Mouse (Mus musculus) hindbrain, embryonic 12.5 days (tissue): Measurements from ENCODE around the gene Fkbp8. TPM values are rescaled to one million over a fixed set of nuclear protein-coding genes. Genes with fewer than 3 reads are reported as not detected.
A peak's percentile ranks its signal among the peaks of the same experiment; 100 is the strongest.

ENCODE experiments used
- ATAC-seq: fragments of 200-750 bp; cut with Nextera tagmentation; 2 replicates; pipeline ENCODE4 v1.8.0; 2017; ENCODE audit warnings: moderate TSS enrichment; ENCODE audit not compliant: low FRiP score
- H3K27ac ChIP-seq: fragments of 300-500 bp; sonication (generic); 2 replicates; pipeline ENCODE4 v1.5.1; 2016; ENCODE audit warnings: mild to moderate bottlenecking
- H3K27me3 ChIP-seq: fragments of 300-500 bp; sonication (generic); 2 replicates; pipeline ENCODE4 v1.6.1; 2016; ENCODE audit warnings: mild to moderate bottlenecking
- H3K36me3 ChIP-seq: fragments of 300-500 bp; sonication (generic); 2 replicates; pipeline ENCODE4 v1.6.1; 2016; ENCODE audit warnings: mild to moderate bottlenecking
- H3K4me1 ChIP-seq: fragments of 300-500 bp; sonication (generic); 2 replicates; pipeline ENCODE4 v1.6.1; 2016
- H3K4me2 ChIP-seq: fragments of 300-500 bp; sonication (generic); replicated peaks from 2 replicates; pipeline ENCODE4 v1.6.1; 2016; ENCODE audit warnings: mild to moderate bottlenecking
- H3K4me3 ChIP-seq: fragments of 300-500 bp; sonication (generic); 2 replicates; pipeline ENCODE4 v1.5.1; 2016; ENCODE audit warnings: mild to moderate bottlenecking
- H3K9ac ChIP-seq: fragments of 300-500 bp; sonication (generic); 2 replicates; pipeline ENCODE4 v1.6.1; 2016; ENCODE audit warnings: mild to moderate bottlenecking, moderate library complexity
- H3K9me3 ChIP-seq: fragments of 300-500 bp; sonication (generic); replicated peaks from 2 replicates; pipeline ENCODE4 v1.6.1; 2016; ENCODE audit warnings: mild to moderate bottlenecking
- WGBS: fragments of 180-500 bp; shearing (Covaris S2); methylation state at CpG from one replicate; pipeline ENCODE4 v1.1.7; 2016; 5-methylcytosine and 5-hydroxymethylcytosine counted together
- polyA plus RNA-seq: library from polyadenylated mRNA; unstranded; fragments of >200 nt; fragmentation: Nextera tagmentation; extraction: Ambion mirVana; gene quantifications from 2 replicates; pipeline ENCODE4 v1.2.1, GENCODE M21; 2016

Gene Fkbp8
- polyA plus RNA-seq, 1 experiment from 2014 or later, result 334 TPM

- Histone ChIP-seq H3K4me1 (peaks cover 56% of the 10 kb centered on the region), H3K9ac (peak within 1 kb of the TSS; percentile 54), H3K36me3 (no peaks in the 10 kb centered on the region), H3K9me3 (no peaks in the 10 kb centered on the region), H3K4me2 (peak within 1 kb of the TSS; percentile 63), H3K4me3 (peak within 1 kb of the TSS; percentile 36), H3K27me3 (peaks cover 100% of the 10 kb centered on the region), H3K27ac (no peak within 1 kb of the TSS)
- ATAC-seq, result no peak
- WGBS, result under 1% methylated on average over 60 of the region's 93 CpGs
Observed at GRCm38 (mm10) chr8:70492664-70493640, 34.6 kb upstream of the Fkbp8 start, which contains the start of gene Crlf1. Crlf1 (plus strand) TSS chr8:70493158.

- under 1% methylated on average over 47 of the region's 47 CpGs for WGBS
- Histone ChIP-seq H3K36me3 (no peaks in the 10 kb centered on the region), H3K4me1 (peaks cover 47% of the 10 kb centered on the region), H3K4me2 (peak overlapping the region; percentile 63), H3K27ac (no peak overlapping the region), H3K27me3 (peaks cover 100% of the 10 kb centered on the region), H3K9me3 (no peaks in the 10 kb centered on the region), H3K9ac (no peak overlapping the region), H3K4me3 (peak overlapping the region; percentile 36)
- ATAC-seq, result no peak
Observed at GRCm38 (mm10) chr8:70493692-70494415, 33.7 kb upstream of the Fkbp8 start.

DNA sequence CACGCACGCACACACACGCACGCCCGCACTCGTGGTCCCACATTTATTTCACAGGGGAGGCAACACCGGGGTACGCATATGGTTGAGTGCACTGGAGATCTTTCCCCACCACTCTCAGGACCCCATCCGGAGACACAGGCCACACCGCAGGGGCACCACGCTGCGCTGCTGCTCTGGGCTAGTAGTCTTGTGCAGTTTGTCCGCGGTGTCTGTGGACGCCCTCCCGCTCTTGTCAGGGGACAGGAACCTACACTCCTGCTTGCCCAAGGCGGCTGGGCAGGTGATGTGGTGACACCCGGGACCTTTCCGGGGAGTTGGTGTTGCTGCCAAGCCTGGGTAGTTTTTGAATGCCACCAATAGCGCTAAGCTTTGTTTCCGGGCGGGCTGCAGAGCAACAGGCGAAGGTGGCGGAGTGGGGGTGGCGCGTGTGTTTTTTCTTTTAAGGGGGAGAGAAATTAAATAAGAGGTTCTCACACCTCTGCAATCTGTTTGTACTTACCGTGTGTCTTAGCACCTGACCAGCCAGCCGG lies 33.0 kb upstream of the Fkbp8 start:
- Histone ChIP-seq H3K27ac (no peak overlapping the region), H3K4me2 (peak overlapping the region; percentile 63), H3K36me3 (no peaks in the 10 kb centered on the region), H3K9ac (no peak overlapping the region), H3K4me1 (peaks cover 41% of the 10 kb centered on the region), H3K4me3 (peak overlapping the region; percentile 36), H3K9me3 (no peaks in the 10 kb centered on the region), H3K27me3 (peaks cover 100% of the 10 kb centered on the region)
- ATAC-seq, result no peak
- WGBS, result 3% methylated on average over 28 of the region's 28 CpGs

DNA sequence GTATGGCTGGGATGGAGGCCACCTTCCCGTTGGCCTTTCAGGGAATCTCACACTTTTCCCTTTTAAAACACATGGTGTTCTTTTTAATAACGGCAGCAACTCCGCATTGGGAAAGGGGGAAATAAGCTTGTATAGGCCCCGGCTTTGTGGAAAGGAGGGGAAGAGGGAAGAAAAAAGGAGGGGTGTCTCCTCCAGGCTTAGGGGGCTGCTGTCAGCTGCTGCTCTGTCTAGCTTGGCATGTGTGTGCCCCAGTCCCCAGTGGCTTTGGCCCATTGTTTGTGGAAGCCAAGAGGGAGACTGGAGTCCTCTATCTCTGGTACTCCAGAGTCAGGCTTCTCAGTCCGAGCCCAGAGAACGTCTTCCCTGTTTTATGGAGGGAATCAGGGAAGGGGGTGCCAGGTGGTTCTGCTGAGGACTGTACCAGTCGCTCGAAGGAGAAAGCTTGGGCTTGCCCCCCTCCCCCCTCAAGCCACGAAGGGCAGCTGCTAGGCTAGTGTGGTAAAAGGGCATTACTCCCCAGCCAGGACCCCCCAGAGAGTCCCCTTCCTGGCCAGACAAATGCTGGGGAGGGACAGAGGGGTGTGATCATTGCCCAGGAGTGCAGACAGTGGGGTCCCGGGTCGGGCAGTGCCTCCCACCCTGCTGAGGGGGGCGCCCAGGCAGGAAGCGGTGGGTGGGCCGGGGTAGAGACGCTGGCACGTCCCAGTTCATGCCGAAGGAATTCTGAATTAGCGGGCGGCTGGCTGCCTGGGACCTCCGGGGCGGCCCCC lies 32.3 kb upstream of the Fkbp8 start:
- 2% methylated on average over 21 of the region's 21 CpGs for WGBS
- H3K4me1 ChIP-seq, result peaks cover 37% of the 10 kb centered on the region
- no peak overlapping the region for H3K27ac ChIP-seq
- H3K27me3 ChIP-seq, result peaks cover 100% of the 10 kb centered on the region
- peak overlapping the region; percentile 5; the same call in 1 of the 2 replicates for H3K9ac ChIP-seq
- peak overlapping the region; percentile 12; the same call in 1 of the 2 replicates for H3K4me3 ChIP-seq
- no peaks in the 10 kb centered on the region for H3K9me3 ChIP-seq
- H3K36me3 ChIP-seq, result no peaks in the 10 kb centered on the region
- ATAC-seq, result peak; percentile 32; the same call in 1 of the 2 replicates
- H3K4me2 ChIP-seq, result peak overlapping the region; percentile 18

DNA sequence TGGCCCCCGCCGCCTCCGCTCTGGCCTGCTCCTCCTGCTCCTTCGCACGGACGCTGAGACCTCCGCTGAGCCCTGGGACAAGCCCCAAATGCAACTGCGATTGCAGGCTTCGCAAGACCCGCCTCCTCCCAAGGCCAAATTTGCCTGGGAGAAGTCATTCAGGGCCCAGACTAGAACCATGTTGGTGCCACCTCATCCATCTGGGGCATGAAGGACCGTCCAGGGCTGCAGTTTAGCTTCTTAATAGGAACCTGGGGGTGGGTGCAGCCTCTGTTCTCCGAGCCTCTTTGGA lies 31.8 kb upstream of the Fkbp8 start:
- H3K36me3 ChIP-seq, result no peaks in the 10 kb centered on the region
- H3K9me3 ChIP-seq, result no peaks in the 10 kb centered on the region
- peaks cover 100% of the 10 kb centered on the region for H3K27me3 ChIP-seq
- 5% methylated on average over 12 of the region's 12 CpGs for WGBS
- H3K9ac ChIP-seq, result peak overlapping the region; percentile 5; the same call in 1 of the 2 replicates
- ATAC-seq, result no peak
- H3K4me3 ChIP-seq, result peak overlapping the region; percentile 12; the same call in 1 of the 2 replicates
- H3K4me2 ChIP-seq, result peak overlapping the region; percentile 18
- H3K4me1 ChIP-seq, result peaks cover 37% of the 10 kb centered on the region
- H3K27ac ChIP-seq, result no peak overlapping the region

GRCm38 (mm10) chr8:70500386-70501301 lies 26.9 kb upstream of the Fkbp8 start:
- peak overlapping the region; percentile 10; the same call in 1 of the 2 replicates for H3K4me3 ChIP-seq
- no peak for ATAC-seq
- H3K9me3 ChIP-seq, result no peaks in the 10 kb centered on the region
- no peaks in the 10 kb centered on the region; the same call in 1 of the 2 replicates for H3K36me3 ChIP-seq
- H3K4me2 ChIP-seq, result peak overlapping the region; percentile 21
- H3K9ac ChIP-seq, result no peak overlapping the region
- WGBS, result 8% methylated on average over 39 of the region's 39 CpGs
- H3K27ac ChIP-seq, result no peak overlapping the region
- H3K4me1 ChIP-seq, result peaks cover 31% of the 10 kb centered on the region
- peaks cover 86% of the 10 kb centered on the region for H3K27me3 ChIP-seq

GRCm38 (mm10) chr8:70501820-70502529 lies 25.5 kb upstream of the Fkbp8 start:
- peak overlapping the region; percentile 23; the same call in 1 of the 2 replicates for H3K9ac ChIP-seq
- H3K9me3 ChIP-seq, result no peaks in the 10 kb centered on the region
- peaks cover 33% of the 10 kb centered on the region for H3K4me1 ChIP-seq
- H3K4me3 ChIP-seq, result no peak overlapping the region
- ATAC-seq, result no peak
- peaks cover 73% of the 10 kb centered on the region for H3K27me3 ChIP-seq
- 12% methylated on average over 23 of the region's 23 CpGs for WGBS
- H3K27ac ChIP-seq, result no peak overlapping the region
- H3K36me3 ChIP-seq, result peaks cover under 1% of the 10 kb centered on the region
- no peak overlapping the region for H3K4me2 ChIP-seq

- H3K9me3 ChIP-seq, result no peaks in the 10 kb centered on the region
- H3K27ac ChIP-seq, result no peak overlapping the region
- H3K27me3 ChIP-seq, result peaks cover 67% of the 10 kb centered on the region
- H3K9ac ChIP-seq, result no peak overlapping the region
- 31% methylated on average over 12 of the region's 12 CpGs for WGBS
- H3K36me3 ChIP-seq, result peaks cover 7% of the 10 kb centered on the region
- H3K4me3 ChIP-seq, result no peak overlapping the region
- ATAC-seq, result no peak
- H3K4me1 ChIP-seq, result peaks cover 33% of the 10 kb centered on the region
- H3K4me2 ChIP-seq, result 0 out of 2 replicates have a peak overlapping the region, but pooled peaks have one; percentile 24
Observed at GRCm38 (mm10) chr8:70502540-70502939, 25.0 kb upstream of the Fkbp8 start.

DNA sequence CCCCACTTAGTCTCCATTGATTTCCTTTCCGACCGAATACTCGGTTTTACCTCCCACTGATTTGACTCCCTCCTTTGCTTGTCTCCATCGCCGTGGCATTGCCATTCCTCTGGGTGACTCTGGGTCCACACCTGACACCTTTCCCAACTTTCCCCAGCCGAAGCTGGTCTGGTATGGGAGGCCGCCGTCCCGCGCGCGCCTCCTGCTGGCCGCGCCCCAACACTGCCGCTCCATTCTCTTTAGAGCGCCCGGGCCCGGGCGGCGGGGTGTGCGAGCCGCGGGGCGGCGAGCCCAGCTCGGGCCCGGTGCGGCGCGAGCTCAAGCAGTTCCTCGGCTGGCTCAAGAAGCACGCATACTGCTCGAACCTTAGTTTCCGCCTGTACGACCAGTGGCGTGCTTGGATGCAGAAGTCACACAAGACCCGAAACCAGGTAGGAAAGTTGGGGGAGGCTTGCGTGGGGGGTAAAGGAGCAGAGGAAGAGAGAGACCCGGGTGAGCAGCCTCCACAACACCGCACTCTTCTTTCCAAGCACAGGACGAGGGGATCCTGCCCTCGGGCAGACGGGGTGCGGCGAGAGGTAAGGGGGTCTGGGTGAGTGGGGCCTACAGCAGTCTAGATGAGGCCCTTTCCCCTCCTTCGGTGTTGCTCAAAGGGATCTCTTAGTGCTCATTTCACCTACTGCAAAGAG lies 24.3 kb upstream of the Fkbp8 start:
- peaks cover 33% of the 10 kb centered on the region for H3K4me1 ChIP-seq
- H3K36me3 ChIP-seq, result peaks cover 12% of the 10 kb centered on the region
- H3K9me3 ChIP-seq, result no peaks in the 10 kb centered on the region
- 12% methylated on average over 46 of the region's 46 CpGs for WGBS
- no peak overlapping the region for H3K27ac ChIP-seq
- H3K27me3 ChIP-seq, result peaks cover 61% of the 10 kb centered on the region
- H3K4me2 ChIP-seq, result peak overlapping the region; percentile 24; the same call in 1 of the 2 replicates
- no peak for ATAC-seq
- H3K4me3 ChIP-seq, result no peak overlapping the region
- H3K9ac ChIP-seq, result no peak overlapping the region

DNA sequence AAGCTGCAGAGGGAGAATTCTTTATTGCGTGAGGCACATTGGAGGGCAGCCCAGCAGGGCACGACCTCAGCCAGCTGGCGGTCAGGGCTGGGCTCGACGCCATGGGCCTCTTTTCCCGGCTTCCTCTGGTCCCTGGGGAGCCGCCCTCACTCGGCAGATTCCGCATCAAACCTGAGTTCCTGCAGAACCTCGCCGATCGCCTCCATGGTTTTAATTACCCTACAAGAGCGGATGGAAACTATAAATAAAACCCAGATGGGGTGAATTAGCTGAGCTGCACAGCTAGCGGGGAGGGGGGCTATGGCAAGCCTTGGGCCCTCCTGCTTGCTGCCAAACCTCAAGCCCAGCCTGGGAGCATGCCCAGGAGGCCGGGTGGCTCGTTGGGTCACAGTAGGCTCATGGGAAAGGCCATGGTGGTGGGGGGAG lies 23.2 kb upstream of the Fkbp8 start:
- Histone ChIP-seq H3K4me3 (no peak overlapping the region), H3K9me3 (no peaks in the 10 kb centered on the region), H3K36me3 (peaks cover 21% of the 10 kb centered on the region), H3K4me1 (peaks cover 43% of the 10 kb centered on the region), H3K27ac (no peak overlapping the region), H3K9ac (peak overlapping the region; percentile 28; the same call in 1 of the 2 replicates), H3K4me2 (0 out of 2 replicates have a peak overlapping the region, but pooled peaks have one; percentile 9), H3K27me3 (peaks cover 50% of the 10 kb centered on the region)
- 44% methylated on average over 16 of the region's 16 CpGs for WGBS
- ATAC-seq, result no peak
